Mouse (Mus musculus) lung, embryonic 15.5 days (tissue): Measurements from ENCODE around the gene Slc44a2. TPM values are rescaled to one million over a fixed set of nuclear protein-coding genes. Genes with fewer than 3 reads are reported as not detected.
A peak's percentile ranks its signal among the peaks of the same experiment; 100 is the strongest.

ENCODE experiments used
- ATAC-seq: fragments of 200-750 bp; cut with Nextera tagmentation; 2 replicates; pipeline ENCODE4 v1.8.0; 2017; ENCODE audit warnings: moderate number of reproducible peaks, borderline replicate concordance; ENCODE audit not compliant: low FRiP score, low TSS enrichment; ENCODE audit errors: extremely low read depth
- H3K27ac ChIP-seq: fragments of 300-500 bp; sonication (generic); 2 replicates; pipeline ENCODE4 v1.5.1; 2015; ENCODE audit warnings: moderate library complexity, mild to moderate bottlenecking, inconsistent platforms
- H3K27me3 ChIP-seq: fragments of 300-500 bp; sonication (generic); 2 replicates; pipeline ENCODE4 v1.6.1; 2015; ENCODE audit warnings: inconsistent platforms
- H3K36me3 ChIP-seq: fragments of 300-500 bp; sonication (generic); 2 replicates; pipeline ENCODE4 v1.6.1; 2015; ENCODE audit warnings: inconsistent platforms
- H3K4me1 ChIP-seq: fragments of 300-500 bp; sonication (generic); 2 replicates; pipeline ENCODE4 v1.6.1; 2015; ENCODE audit warnings: inconsistent platforms
- H3K4me2 ChIP-seq: fragments of 300-500 bp; sonication (generic); 2 replicates; pipeline ENCODE4 v1.6.1; 2015; ENCODE audit warnings: inconsistent platforms, mild to moderate bottlenecking, moderate library complexity
- H3K4me3 ChIP-seq: fragments of 300-500 bp; sonication (generic); 2 replicates; pipeline ENCODE4 v1.5.1; 2015; ENCODE audit warnings: mild to moderate bottlenecking, inconsistent platforms
- H3K9ac ChIP-seq: fragments of 300-500 bp; sonication (generic); 2 replicates; pipeline ENCODE4 v1.6.1; 2015; ENCODE audit warnings: inconsistent platforms
- H3K9me3 ChIP-seq: fragments of 300-500 bp; sonication (generic); 2 replicates; pipeline ENCODE4 v1.6.1; 2016; ENCODE audit warnings: inconsistent platforms
- WGBS: fragments of 180-500 bp; shearing (Covaris S2); methylation state at CpG from one replicate; pipeline ENCODE4 v1.1.7; 2015; 5-methylcytosine and 5-hydroxymethylcytosine counted together
- polyA plus RNA-seq: library from polyadenylated mRNA; unstranded; fragments of >200 nt; fragmentation: Nextera tagmentation; extraction: Ambion mirVana; gene quantifications from 2 replicates; pipeline ENCODE4 v1.2.1, GENCODE M21; 2015

Slc44a2 gene
- polyA plus RNA-seq, result 129 and 146 TPM in 2 replicates

GRCm38 (mm10) chr9:21320619-21321512, at the start of gene Slc44a2:
Slc44a2 (plus strand) TSS chr9:21320698.
- no peaks in the 10 kb centered on the region for H3K9me3 ChIP-seq
- no peaks in the 10 kb centered on the region for H3K27me3 ChIP-seq
- no peaks in the 10 kb centered on the region for H3K36me3 ChIP-seq
- peak within 1 kb of the TSS; percentile 55 for H3K4me3 ChIP-seq
- peak; percentile 93 for ATAC-seq
- H3K9ac ChIP-seq, result peak within 1 kb of the TSS; percentile 62
- peak within 1 kb of the TSS; percentile 32 for H3K27ac ChIP-seq
- peaks cover 16% of the 10 kb centered on the region for H3K4me1 ChIP-seq
- H3K4me2 ChIP-seq, result peak within 1 kb of the TSS; percentile 82
- under 1% methylated on average over 52 of the region's 52 CpGs for WGBS

DNA sequence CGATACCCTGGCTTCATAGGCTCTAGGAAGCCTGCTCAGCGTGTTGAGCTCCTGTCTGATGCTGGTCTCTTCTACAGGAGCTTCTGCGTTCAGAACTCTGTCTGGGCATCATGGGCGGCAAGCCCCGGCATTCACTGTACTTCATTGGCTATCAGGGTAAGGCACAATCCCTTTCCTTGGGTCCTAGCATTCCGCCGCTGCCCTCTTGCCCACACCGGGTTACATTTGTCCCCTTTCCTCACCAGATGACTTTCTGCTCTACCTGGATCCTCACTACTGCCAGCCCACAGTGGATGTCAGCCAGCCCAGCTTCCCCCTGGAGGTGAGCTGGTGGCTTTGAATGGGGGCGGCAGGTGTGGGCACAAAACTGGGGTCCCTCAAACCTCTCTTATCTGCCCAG, 48.1 kb upstream of the Slc44a2 start:
- H3K9me3 ChIP-seq, result no peaks in the 10 kb centered on the region
- 91% methylated on average over 9 of the region's 9 CpGs for WGBS
- no peak for ATAC-seq

GRCm38 (mm10) chr9:21273094-21273493, 47.4 kb upstream of the Slc44a2 start:
- Histone ChIP-seq H3K36me3 (peaks cover 94% of the 10 kb centered on the region), H3K9me3 (no peaks in the 10 kb centered on the region), H3K27ac (no peak overlapping the region), H3K4me1 (no peaks in the 10 kb centered on the region), H3K4me2 (no peak overlapping the region), H3K27me3 (no peaks in the 10 kb centered on the region), H3K9ac (no peak overlapping the region), H3K4me3 (no peak overlapping the region)
- no peak for ATAC-seq
- 79% methylated on average over 8 of the region's 8 CpGs for WGBS

More for the DNA sequence above, 48.1 kb upstream of the Slc44a2 start:
- no peak overlapping the region for H3K9ac ChIP-seq
- H3K4me2 ChIP-seq, result no peak overlapping the region
- H3K36me3 ChIP-seq, result peaks cover 90% of the 10 kb centered on the region
- no peaks in the 10 kb centered on the region for H3K4me1 ChIP-seq
- H3K27ac ChIP-seq, result no peak overlapping the region
- H3K4me3 ChIP-seq, result no peak overlapping the region
- no peaks in the 10 kb centered on the region for H3K27me3 ChIP-seq

- H3K4me1 ChIP-seq, result no peaks in the 10 kb centered on the region
- peaks cover 90% of the 10 kb centered on the region for H3K36me3 ChIP-seq
- no peaks in the 10 kb centered on the region for H3K9me3 ChIP-seq
- 73% methylated on average over 7 of the region's 7 CpGs for WGBS
- no peak overlapping the region for H3K27ac ChIP-seq
- no peak for ATAC-seq
- no peak overlapping the region for H3K9ac ChIP-seq
- no peak overlapping the region for H3K4me2 ChIP-seq
- H3K4me3 ChIP-seq, result no peak overlapping the region
- no peaks in the 10 kb centered on the region for H3K27me3 ChIP-seq
Observed at GRCm38 (mm10) chr9:21273520-21274228, 46.8 kb upstream of the Slc44a2 start.

GRCm38 (mm10) chr9:21274336-21274735, 46.2 kb upstream of the Slc44a2 start:
- ATAC-seq, result no peak
- Histone ChIP-seq H3K36me3 (peaks cover 90% of the 10 kb centered on the region), H3K9me3 (no peaks in the 10 kb centered on the region), H3K9ac (no peak overlapping the region), H3K4me1 (no peaks in the 10 kb centered on the region), H3K4me2 (no peak overlapping the region), H3K27ac (no peak overlapping the region), H3K27me3 (no peaks in the 10 kb centered on the region), H3K4me3 (no peak overlapping the region)
- 93% methylated on average over 3 of the region's 3 CpGs for WGBS

DNA sequence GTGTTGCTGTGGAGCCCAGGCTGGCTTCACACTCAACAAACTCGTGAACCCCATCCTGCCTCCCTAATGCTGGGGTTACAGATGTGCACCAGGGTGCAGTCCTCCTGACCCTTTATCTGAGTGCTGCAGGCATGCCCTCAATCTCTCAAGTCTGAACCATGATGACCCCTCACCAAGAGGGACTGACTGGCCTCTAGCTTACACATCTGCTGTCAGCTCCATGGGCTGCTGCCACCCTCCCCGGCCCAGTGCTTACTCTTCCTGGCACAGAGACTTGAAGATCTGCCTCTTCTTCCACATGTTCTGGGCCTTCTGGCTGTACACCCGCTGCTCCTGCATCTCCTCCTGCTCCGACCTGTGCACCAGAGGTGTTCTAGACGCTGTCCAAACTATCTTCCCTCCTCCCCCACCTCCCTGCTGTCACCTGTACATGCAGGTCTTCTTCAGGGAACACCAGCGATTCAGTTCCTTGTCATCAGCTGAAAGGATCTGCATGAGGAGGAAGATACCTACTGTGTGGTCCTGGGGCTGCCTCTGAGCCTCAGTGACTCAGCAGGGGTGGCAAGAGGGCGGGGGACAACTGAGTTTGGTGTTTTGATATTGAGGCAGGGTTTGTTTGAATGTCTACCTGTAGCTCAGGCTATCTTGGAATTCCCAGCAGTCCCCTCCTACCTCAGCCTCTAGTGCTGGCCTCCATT, 45.3 kb upstream of the Slc44a2 start:
- WGBS, result 75% methylated on average over 7 of the region's 7 CpGs
- no peak overlapping the region for H3K4me3 ChIP-seq
- ATAC-seq, result no peak
- H3K36me3 ChIP-seq, result peaks cover 91% of the 10 kb centered on the region
- H3K27ac ChIP-seq, result no peak overlapping the region
- H3K4me1 ChIP-seq, result no peaks in the 10 kb centered on the region
- no peak overlapping the region for H3K9ac ChIP-seq
- no peaks in the 10 kb centered on the region for H3K27me3 ChIP-seq
- H3K4me2 ChIP-seq, result no peak overlapping the region
- no peaks in the 10 kb centered on the region for H3K9me3 ChIP-seq

- Histone ChIP-seq H3K4me1 (no peaks in the 10 kb centered on the region), H3K9ac (no peak overlapping the region), H3K4me3 (no peak overlapping the region), H3K36me3 (peaks cover 89% of the 10 kb centered on the region), H3K4me2 (no peak overlapping the region), H3K9me3 (no peaks in the 10 kb centered on the region), H3K27me3 (no peaks in the 10 kb centered on the region), H3K27ac (no peak overlapping the region)
- no peak for ATAC-seq
- 79% methylated on average over 12 of the region's 12 CpGs for WGBS
Observed at GRCm38 (mm10) chr9:21275727-21276126, 44.8 kb upstream of the Slc44a2 start.

- Histone ChIP-seq H3K27me3 (no peaks in the 10 kb centered on the region), H3K4me2 (no peak overlapping the region), H3K9ac (no peak overlapping the region), H3K9me3 (no peaks in the 10 kb centered on the region), H3K4me1 (no peaks in the 10 kb centered on the region), H3K4me3 (no peak overlapping the region), H3K36me3 (peaks cover 89% of the 10 kb centered on the region), H3K27ac (no peak overlapping the region)
- 87% methylated on average over 8 of the region's 8 CpGs for WGBS
- ATAC-seq, result no peak
Observed at GRCm38 (mm10) chr9:21276307-21276706, 44.2 kb upstream of the Slc44a2 start.

GRCm38 (mm10) chr9:21277776-21278175, 42.7 kb upstream of the Slc44a2 start:
- Histone ChIP-seq H3K27ac (no peak overlapping the region), H3K4me1 (no peaks in the 10 kb centered on the region), H3K4me2 (no peak overlapping the region), H3K9ac (no peak overlapping the region), H3K36me3 (peaks cover 84% of the 10 kb centered on the region), H3K4me3 (no peak overlapping the region), H3K9me3 (no peaks in the 10 kb centered on the region), H3K27me3 (no peaks in the 10 kb centered on the region)
- WGBS, result 91% methylated on average over 5 of the region's 5 CpGs
- ATAC-seq, result no peak

DNA sequence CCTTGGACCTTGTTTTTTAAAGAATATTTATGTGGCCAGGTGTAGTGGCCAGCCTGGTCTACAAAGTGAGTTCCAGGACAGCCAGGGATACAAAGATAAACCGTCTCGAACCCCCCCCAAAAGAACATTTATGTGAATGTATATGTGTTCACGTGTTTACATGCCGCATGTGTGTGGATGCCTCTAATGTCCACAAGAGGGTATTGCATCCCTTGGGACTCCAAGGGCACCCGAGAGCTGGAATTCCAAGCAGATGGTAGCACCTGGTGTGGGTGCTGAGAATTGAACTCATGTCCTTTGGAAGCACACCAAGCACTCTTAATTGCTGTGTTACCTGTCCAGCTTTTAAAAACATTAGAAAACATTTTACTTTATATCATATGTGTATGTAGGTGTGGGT, 36.9 kb upstream of the Slc44a2 start:
- Histone ChIP-seq H3K36me3 (peaks cover 46% of the 10 kb centered on the region), H3K4me2 (no peak overlapping the region), H3K27me3 (no peaks in the 10 kb centered on the region), H3K4me1 (peaks cover 11% of the 10 kb centered on the region), H3K27ac (no peak overlapping the region), H3K9ac (no peak overlapping the region), H3K4me3 (no peak overlapping the region), H3K9me3 (no peaks in the 10 kb centered on the region)
- 84% methylated on average over 5 of the region's 5 CpGs for WGBS
- ATAC-seq, result no peak

DNA sequence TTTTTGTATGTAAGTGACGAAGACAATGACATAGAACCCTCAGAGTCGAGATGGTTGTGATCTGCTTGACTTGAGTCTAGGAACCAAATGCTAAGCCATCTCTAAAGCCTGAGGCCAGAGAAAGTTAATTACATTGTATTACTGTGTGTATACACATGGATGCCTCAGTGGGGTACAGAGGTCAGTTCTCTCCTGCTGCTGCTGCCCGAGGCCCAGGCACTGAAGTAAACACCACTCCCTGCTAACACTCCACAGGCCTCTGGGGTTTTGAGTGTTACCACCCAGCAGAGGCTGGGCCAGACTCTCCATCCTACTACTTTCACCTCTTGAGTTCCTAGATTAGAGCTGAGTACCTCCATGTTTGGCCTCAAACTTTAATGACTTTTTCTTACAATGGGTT, 36.5 kb upstream of the Slc44a2 start:
- peaks cover 43% of the 10 kb centered on the region for H3K36me3 ChIP-seq
- H3K9me3 ChIP-seq, result no peaks in the 10 kb centered on the region
- no peak for ATAC-seq
- H3K4me1 ChIP-seq, result peaks cover 15% of the 10 kb centered on the region
- no peak overlapping the region for H3K9ac ChIP-seq
- H3K4me3 ChIP-seq, result no peak overlapping the region
- H3K27me3 ChIP-seq, result no peaks in the 10 kb centered on the region
- no peak overlapping the region for H3K4me2 ChIP-seq
- 67% methylated on average over 3 of the region's 3 CpGs for WGBS
- H3K27ac ChIP-seq, result no peak overlapping the region
